Mouse (Mus musculus) heart, adult 8-10 months (tissue): ENCODE results near the gene Vmn1r189. TPM values are rescaled to one million over a fixed set of nuclear protein-coding genes. Genes with fewer than 3 reads are reported as not detected.
"Not testable (repeated sequence)": the region's sequence is repeated elsewhere in the genome, so short reads cannot be mapped to it uniquely, and the experiment has no call there.

Source experiments
- DNase-seq: peaks from one replicate; pipeline ENCODE4 v3.0.0; 2022; ENCODE audit warnings: low spot score
- microRNA-seq: library from miRNA; unstranded; fragments of <30 nt; microRNA quantifications from one replicate; pipeline ENCODE4 v1.2.0, GENCODE M21; 2022
- total RNA-seq, 4 experiments: library from RNA; stranded (reverse); gene quantifications; 2 replicates each; pipeline ENCODE4 v1.2.4; 2022

Gene Vmn1r189
- not detected for total RNA-seq

- not testable (repeated sequence) for DNase-seq
These were observed at the start of gene Vmn1r189 for GRCm38 (mm10) chr13:22105724-22106123. TSS of gene Vmn1r189 (minus strand) at chr13:22105824.

- DNase-seq: not testable (repeated sequence)
These were observed 31.1 kb upstream of the Vmn1r189 start for GRCm38 (mm10) chr13:22136495-22137293.

DNA sequence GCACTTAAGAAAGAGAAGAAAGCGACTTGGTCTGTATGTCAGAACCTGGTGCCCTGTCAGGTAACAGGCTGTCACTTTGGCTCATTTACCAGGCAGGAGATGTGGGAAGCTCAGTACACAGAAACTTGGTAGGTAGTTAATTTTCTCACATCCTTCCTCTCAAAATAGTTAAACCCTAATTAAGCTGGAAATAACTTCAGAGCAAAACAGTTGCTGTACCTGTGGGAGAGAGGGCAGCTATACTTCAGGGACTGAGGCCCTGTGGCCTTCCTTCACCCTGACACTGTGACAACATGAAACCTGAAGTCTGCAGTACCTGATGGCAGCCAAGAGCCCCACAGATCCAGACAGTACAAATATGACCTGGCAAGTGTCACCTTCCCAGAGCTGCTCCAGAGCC is 21.5 kb downstream of the Vmn1r189 start, which contains the start of gene Vmn1r188:
TSS of gene Vmn1r188 (plus strand) at position 301 of the 400 bp plus-strand sequence.
- DNase-seq: not testable (repeated sequence)

GRCm38 (mm10) chr13:22063468-22063867 is 42.2 kb downstream of the Vmn1r189 start:
- no peak for DNase-seq

DNA sequence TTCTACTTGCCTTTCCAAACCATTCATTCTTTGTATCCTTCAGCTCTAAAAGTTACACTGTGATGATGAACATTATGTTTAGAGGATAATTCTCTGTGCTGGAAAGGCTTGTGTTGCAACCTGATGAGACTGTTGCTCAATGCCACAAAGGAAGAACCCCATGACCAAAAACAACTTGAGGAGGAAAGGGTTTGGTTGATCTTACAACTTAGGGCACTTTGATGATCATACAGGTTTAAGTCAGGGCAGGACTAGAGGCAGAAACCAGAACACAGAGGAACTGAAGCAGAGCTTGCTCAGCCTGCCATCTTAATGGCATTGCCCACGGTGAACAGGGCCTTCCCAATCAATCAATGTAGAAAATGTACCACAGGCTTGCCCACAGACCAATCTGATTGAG is 44.2 kb downstream of the Vmn1r189 start:
- no peak for DNase-seq

GRCm38 (mm10) chr13:22053754-22054153 is 51.9 kb downstream of the Vmn1r189 start:
- no peak for DNase-seq

GRCm38 (mm10) chr13:22051523-22051859 is 54.1 kb downstream of the Vmn1r189 start:
- DNase-seq: no peak

GRCm38 (mm10) chr13:22050591-22051522 is 54.8 kb downstream of the Vmn1r189 start:
- DNase-seq: peak; percentile 90

Small RNA genes within 50 kb of the gene (microRNA-seq; reads per million reads assigned to microRNA genes)
- gene Gm26300: not detected

Other genes with a start within 250 kb of the Vmn1r189 start
- gene Zfp184, start 160.7 kb downstream of the Vmn1r189 start, total RNA-seq: 1 to 10 TPM in 1 of 4 experiments, under 1 TPM in 3; 0.46 to 1.0 (median 0.83) TPM
- gene Pom121l2, start 124.6 kb downstream of the Vmn1r189 start, total RNA-seq: not detected
- under 1 TPM in 1 of 4 experiments, not detected in 3; 0.22 TPM for gene Prss16, start 96.1 kb downstream of the Vmn1r189 start, total RNA-seq
- gene Hist1h2ah, start 70.3 kb downstream of the Vmn1r189 start, total RNA-seq: 10 to 100 TPM in 2 of 4 experiments, 1 to 10 TPM in 2; 1.7 to 11.1 (median 9.1) TPM
- gene Hist1h2bk, start 70.0 kb downstream of the Vmn1r189 start, total RNA-seq: 10 to 100 TPM in 1 of 4 experiments, 1 to 10 TPM in 3; 4.6 to 13.2 (median 8.3) TPM
- 10 to 100 TPM; 11.6 to 17.7 (median 15.2) TPM for gene Hist1h4i, start 64.5 kb downstream of the Vmn1r189 start, total RNA-seq
- gene Hist1h2ag, start 62.9 kb downstream of the Vmn1r189 start, total RNA-seq: 10 to 100 TPM in 1 of 4 experiments, 1 to 10 TPM in 3; 2.7 to 12.6 (median 6.6) TPM
- gene Hist1h2bj, start 62.6 kb downstream of the Vmn1r189 start, total RNA-seq: 1 to 10 TPM; 1.4 to 7.1 (median 2.5) TPM
- not detected for gene Vmn1r188, start 21.4 kb downstream of the Vmn1r189 start, total RNA-seq
- not detected for gene Vmn1r191, start 78.1 kb upstream of the Vmn1r189 start, total RNA-seq
- gene Vmn1r192, start 85.3 kb upstream of the Vmn1r189 start, total RNA-seq: not detected
- gene Vmn1r193, start 117.3 kb upstream of the Vmn1r189 start, total RNA-seq: not detected
- not detected for gene Vmn1r194, start 138.4 kb upstream of the Vmn1r189 start, total RNA-seq
- not detected for gene Vmn1r195, start 164.7 kb upstream of the Vmn1r189 start, total RNA-seq
- not detected for gene Vmn1r196, start 184.1 kb upstream of the Vmn1r189 start, total RNA-seq
- not detected for gene Vmn1r197, start 218.8 kb upstream of the Vmn1r189 start, total RNA-seq
- gene Vmn1r198, start 244.5 kb upstream of the Vmn1r189 start, total RNA-seq: not detected